Mouse (Mus musculus): ENCODE data around the gene Ranbp3l.

DNA sequence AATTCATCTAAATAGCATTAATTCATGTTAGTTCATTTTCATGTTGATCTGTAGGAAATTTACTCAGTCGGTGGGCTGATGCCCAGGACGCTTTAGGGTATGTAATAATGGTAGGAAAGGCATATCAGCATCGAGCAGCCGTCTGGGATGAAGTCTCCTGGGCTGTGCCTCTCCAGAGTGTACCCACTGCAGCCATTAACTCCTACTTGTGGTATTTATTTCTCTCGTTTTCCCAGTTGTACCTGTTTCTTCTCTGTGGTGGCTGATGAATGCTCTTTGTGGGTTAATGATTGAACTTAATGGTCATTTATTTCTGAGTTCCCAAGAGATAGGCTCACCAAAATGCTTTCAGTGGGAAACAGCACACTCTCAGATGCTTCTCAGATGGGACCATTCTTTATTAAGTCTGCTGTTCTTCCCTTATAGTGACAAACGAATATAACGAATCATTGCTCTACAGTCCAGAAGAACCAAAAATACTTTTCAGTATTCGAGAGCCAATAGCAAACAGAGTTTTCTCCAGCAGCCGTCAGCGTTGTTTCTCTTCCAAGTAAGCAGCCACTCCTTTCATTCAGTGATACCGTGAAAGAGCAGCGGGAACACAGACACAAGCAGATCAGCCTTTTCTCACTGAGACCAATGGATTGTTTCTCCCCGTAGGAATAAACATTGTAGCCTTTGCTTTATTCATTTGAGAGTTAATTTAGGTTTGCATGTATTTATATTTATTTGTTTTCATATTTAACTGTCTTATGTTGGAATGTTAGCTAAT, 138.7 kb downstream of the Ranbp3l start:
- TF ChIP-seq CTCF (conservative IDR thresholded peaks at IDR 0.05; ENCODE audit: low read length) (no peak), NANOG (IDR thresholded peaks at IDR 0.05; ENCODE audit: borderline replicate concordance, low read length) (no peak)
